Mouse (Mus musculus) G1E (cell line): ENCODE data around the gene Psmc3ip. TPM values are rescaled to one million over a fixed set of nuclear protein-coding genes. Genes with fewer than 3 reads are reported as not detected.
"Not testable (repeated sequence)": the region's sequence is repeated elsewhere in the genome, so short reads cannot be mapped to it uniquely, and the experiment has no call there.

Source experiments
- ATAC-seq: 2 replicates; pipeline ENCODE4 v1.8.0; 2016; ENCODE audit warnings: mild to moderate bottlenecking; ENCODE audit not compliant: insufficient number of reproducible peaks, poor library complexity, low FRiP score, severe bottlenecking; ENCODE audit errors: extremely low read depth
- DNase-seq: peaks from one replicate; pipeline ENCODE4 v3.0.0; 2012; ENCODE audit warnings: low spot score
- H3K27me3 ChIP-seq: 2 replicates; pipeline ENCODE4 v1.6.1; 2012; ENCODE audit warnings: mild to moderate bottlenecking, low read length, inconsistent platforms; ENCODE audit not compliant: insufficient read depth
- H3K36me3 ChIP-seq: replicated peaks from 2 replicates; pipeline ENCODE3; 2012; ENCODE audit warnings: mild to moderate bottlenecking, inconsistent platforms
- H3K4me1 ChIP-seq: 2 replicates; pipeline ENCODE4 v1.6.1; 2012; ENCODE audit warnings: low read depth, low read length, inconsistent platforms, mixed read lengths; ENCODE audit not compliant: insufficient read depth
- H3K4me3 ChIP-seq: 2 replicates; pipeline ENCODE4 v1.5.1; 2012; ENCODE audit warnings: low read depth, mild to moderate bottlenecking, inconsistent platforms, low read length, moderate library complexity, mixed read lengths
- H3K9me3 ChIP-seq: replicated peaks from 2 replicates; pipeline ENCODE4 v1.6.1; 2012; ENCODE audit warnings: inconsistent platforms
- CTCF ChIP-seq: IDR thresholded peaks from 2 replicates; pipeline ENCODE4 v1.5.1; 2012; ENCODE audit warnings: low read depth, low read length, inconsistent platforms, mixed read lengths
- GATA1 ChIP-seq: IDR thresholded peaks from 2 replicates; pipeline ENCODE4 v1.6.1; 2012; ENCODE audit warnings: borderline replicate concordance, low read length, inconsistent platforms, mixed read lengths
- GATA2 ChIP-seq: IDR thresholded peaks from 2 replicates; pipeline ENCODE4 v1.6.1; 2012; ENCODE audit warnings: low read depth, low read length, inconsistent platforms, borderline replicate concordance
- POLR2AphosphoS5 ChIP-seq: IDR thresholded peaks from 2 replicates; pipeline ENCODE4 v1.6.1; 2012; ENCODE audit warnings: low read depth, low read length, inconsistent platforms; ENCODE audit not compliant: insufficient replicate concordance
- TAL1 ChIP-seq: conservative IDR thresholded peaks from 2 replicates; pipeline ENCODE4 v1.6.1; 2012; ENCODE audit warnings: low read depth, low read length, inconsistent platforms, mixed read lengths
- polyA plus RNA-seq: library from polyadenylated mRNA; stranded (reverse); fragments of >175 nt; gene quantifications from 2 replicates; pipeline ENCODE4 v1.2.3, GENCODE M21; 2012
- total RNA-seq, 2 experiments: library from RNA; stranded (forward) in 1 of 2; stranded (reverse) in 1 of 2; fragments of 200-1000 nt in 1 of 2; fragments of >200 nt in 1 of 2; fragmentation: Nextera tagmentation in 1 of 2; gene quantifications; 2 replicates each; pipeline ENCODE4 v1.2.3; 2014 to 2017

The Psmc3ip gene
- total and polyA plus RNA-seq, 3 experiments, result 11.1 to 29.8 (median 20.6) TPM

DNA sequence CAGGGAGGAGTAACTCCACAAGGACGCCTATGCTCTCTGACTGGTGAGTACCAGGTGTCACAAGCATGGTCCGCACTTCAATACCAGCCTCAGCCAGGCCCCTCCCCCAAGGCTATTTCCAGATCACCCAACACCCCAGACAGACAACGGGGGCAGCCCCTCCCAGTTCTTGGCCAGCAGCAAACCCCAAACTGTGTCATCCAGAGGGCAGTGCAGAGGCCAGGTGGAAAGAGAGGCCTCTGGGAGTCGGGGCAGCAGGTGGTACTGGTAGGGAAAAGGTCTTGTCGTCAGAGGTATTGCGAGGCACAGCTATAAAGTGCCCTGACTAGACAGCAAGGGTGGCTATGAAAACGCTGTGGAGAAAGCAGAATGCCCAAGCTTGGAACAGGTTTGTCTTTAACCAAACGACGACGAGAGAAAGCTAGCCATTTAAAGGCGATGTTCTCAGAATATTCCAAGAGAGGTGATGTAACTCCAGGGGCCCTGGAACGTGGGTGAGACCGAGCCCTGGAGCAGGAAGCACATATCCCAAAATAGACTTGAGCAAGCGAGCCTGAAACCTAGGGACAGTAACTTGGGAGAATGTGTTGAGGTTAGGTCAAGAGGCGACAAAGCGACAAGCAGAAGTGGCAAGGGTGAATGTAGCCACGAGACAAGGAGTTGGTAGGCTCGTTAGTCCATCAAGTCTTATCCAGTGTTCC, 35.0 kb upstream of the Psmc3ip start:
- H3K9me3 ChIP-seq, result peaks cover 2% of the 10 kb centered on the region; the same call in 1 of the 2 replicates
- peaks cover 12% of the 10 kb centered on the region for H3K27me3 ChIP-seq
- H3K36me3 ChIP-seq, result peaks cover 22% of the 10 kb centered on the region
- peak overlapping the region; percentile 29; the same call in 1 of the 2 replicates for H3K4me3 ChIP-seq
- ATAC-seq, result no peak
- TF ChIP-seq TAL1 (no peak), GATA2 (no peak), GATA1 (no peak), POLR2AphosphoS5 (no peak), CTCF (no peak)
- no peak for DNase-seq
- H3K4me1 ChIP-seq, result peaks cover 33% of the 10 kb centered on the region

DNA sequence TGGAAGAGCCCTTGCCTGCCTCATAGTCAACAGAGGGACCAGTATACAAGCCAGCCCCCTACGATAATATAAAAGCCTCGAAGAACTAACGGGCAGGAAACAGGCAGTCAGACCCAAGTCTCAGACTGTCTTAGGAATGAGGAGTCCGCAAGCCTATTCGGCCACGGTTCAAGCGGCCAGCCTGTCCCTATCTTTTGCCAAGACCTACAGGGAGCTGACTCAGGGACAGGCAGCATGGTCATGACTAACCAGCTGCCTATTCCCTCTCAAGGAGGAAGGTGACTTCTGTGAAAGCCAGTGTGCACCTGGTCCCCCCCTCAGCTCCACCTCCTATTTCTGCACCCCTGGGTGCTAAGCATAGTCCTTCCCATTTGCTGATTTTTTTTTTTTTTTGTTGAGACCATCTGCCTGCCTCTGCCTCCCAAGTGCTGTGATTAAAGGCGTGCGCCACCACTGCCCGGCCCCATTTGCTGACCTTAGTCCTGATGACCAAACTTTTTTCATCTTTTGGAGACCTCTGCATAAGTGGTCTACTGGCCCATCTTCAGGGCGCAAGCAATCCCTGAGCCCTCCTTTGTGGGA, 33.9 kb upstream of the Psmc3ip start:
- Histone ChIP-seq H3K9me3 (peaks cover 2% of the 10 kb centered on the region; the same call in 1 of the 2 replicates), H3K36me3 (peaks cover 27% of the 10 kb centered on the region), H3K27me3 (peaks cover 10% of the 10 kb centered on the region), H3K4me3 (no peak overlapping the region), H3K4me1 (peaks cover 33% of the 10 kb centered on the region)
- TF ChIP-seq TAL1, result no peak
- TF ChIP-seq CTCF, result no peak
- DNase-seq, result no peak
- no peak for ATAC-seq

DNA sequence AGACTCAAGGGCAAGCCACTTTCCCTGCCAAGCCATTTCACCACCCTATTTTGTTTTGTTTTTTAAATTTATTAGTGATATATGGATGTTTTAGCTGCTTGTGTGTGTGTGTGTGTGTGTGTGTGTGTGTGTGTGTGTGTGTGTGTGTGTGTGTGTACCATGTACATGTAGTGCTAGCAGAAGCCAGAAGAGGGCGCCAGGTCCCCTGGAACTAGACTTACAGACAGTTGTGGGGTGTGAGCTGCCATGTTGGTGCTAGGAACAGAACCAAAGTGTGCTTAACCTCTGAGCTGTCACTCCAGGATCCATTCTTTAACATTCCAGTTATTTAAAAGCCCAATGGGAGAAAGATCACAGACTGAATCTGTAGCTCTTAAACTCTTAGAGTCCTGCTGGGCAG, 31.8 kb upstream of the Psmc3ip start:
- H3K36me3 ChIP-seq, result peaks cover 48% of the 10 kb centered on the region
- peaks cover 8% of the 10 kb centered on the region; the same call in 1 of the 2 replicates for H3K27me3 ChIP-seq
- no peak overlapping the region for H3K4me3 ChIP-seq
- H3K4me1 ChIP-seq, result peaks cover 31% of the 10 kb centered on the region
- peaks cover 2% of the 10 kb centered on the region; the same call in 1 of the 2 replicates for H3K9me3 ChIP-seq
- TF ChIP-seq GATA1 (no peak), POLR2AphosphoS5 (no peak), TAL1 (no peak)
- ATAC-seq (no peak), DNase-seq (no peak)

DNA sequence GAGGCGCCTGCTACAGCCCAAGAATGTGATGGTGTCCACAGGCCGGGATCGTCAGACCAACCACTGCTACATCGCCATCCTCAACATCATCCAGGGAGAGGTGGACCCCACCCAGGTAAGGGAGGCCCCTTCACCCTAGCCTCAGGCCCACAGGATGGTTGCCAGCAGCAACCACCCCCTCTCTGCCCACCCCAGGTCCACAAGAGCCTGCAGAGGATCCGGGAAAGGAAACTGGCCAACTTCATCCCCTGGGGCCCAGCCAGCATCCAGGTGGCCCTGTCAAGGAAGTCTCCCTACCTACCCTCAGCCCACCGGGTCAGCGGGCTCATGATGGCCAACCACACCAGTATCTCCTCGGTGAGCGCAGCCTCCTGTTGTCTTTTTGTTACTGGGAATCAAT, 29.8 kb upstream of the Psmc3ip start:
- peaks cover 56% of the 10 kb centered on the region for H3K36me3 ChIP-seq
- not testable (repeated sequence) for DNase-seq, ATAC-seq

DNA sequence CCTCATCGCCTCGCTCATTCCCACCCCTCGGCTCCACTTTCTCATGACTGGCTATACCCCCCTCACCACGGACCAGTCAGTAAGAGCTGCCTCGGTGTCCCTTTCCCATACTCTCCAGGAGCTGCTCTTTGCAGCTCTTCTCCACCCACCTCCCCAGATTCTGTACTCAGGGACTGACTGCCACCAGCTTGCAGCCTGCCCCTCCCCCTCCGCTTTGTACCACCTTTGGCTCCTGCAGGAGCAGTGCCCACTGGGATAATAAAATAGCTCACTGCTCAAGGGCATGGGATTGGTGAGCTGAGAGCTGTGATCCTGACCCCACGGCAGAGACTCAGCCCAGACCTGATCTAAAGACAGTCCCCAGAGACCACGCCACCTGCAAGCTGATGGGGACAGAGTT, 29.3 kb upstream of the Psmc3ip start:
- H3K27me3 ChIP-seq, ATAC-seq, DNase-seq, H3K4me3 ChIP-seq, H3K9me3 ChIP-seq: not testable (repeated sequence)
- peaks cover 56% of the 10 kb centered on the region for H3K36me3 ChIP-seq
- H3K4me1 ChIP-seq, result peaks cover 33% of the 10 kb centered on the region

More for the DNA sequence above, 29.8 kb upstream of the Psmc3ip start:
- not testable (repeated sequence) for H3K4me3 ChIP-seq, H3K9me3 ChIP-seq, H3K27me3 ChIP-seq
- peaks cover 35% of the 10 kb centered on the region for H3K4me1 ChIP-seq

DNA sequence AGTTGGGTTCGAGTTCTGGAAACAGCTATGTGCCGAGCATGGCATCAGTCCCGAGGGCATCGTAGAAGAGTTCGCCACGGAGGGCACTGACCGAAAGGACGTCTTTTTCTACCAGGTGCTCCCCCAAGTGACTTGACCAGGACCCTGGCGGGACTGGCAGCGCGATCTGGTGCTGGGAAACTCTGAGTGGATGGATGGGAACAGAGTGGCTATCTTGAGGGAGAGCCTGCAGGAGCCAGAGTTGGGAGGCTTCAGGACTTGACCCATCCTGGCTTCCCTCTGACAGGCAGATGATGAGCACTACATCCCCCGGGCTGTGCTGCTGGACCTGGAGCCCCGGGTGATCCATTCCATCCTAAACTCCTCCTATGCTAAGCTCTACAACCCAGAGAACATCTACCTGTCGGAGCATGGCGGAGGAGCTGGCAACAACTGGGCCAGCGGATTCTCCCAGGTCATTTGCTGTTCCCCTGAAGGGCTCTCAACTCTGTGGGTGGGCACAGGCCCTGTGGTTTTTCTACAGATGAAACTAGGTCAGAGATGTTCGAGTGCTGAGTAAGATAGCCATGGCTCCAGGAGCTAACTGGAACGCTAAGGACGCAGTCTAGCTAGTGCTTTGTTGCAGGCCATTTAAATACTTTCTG, 25.4 kb upstream of the Psmc3ip start:
- ATAC-seq, result no peak
- peak overlapping the region; percentile 92 for H3K4me3 ChIP-seq
- peaks cover 6% of the 10 kb centered on the region; the same call in 1 of the 2 replicates for H3K27me3 ChIP-seq
- no peaks in the 10 kb centered on the region for H3K9me3 ChIP-seq
- H3K4me1 ChIP-seq, result peaks cover 49% of the 10 kb centered on the region
- TF ChIP-seq GATA1 (no peak), TAL1 (no peak), GATA2 (no peak), CTCF (no peak), POLR2AphosphoS5 (no peak)
- no peak for DNase-seq
- H3K36me3 ChIP-seq, result peaks cover 57% of the 10 kb centered on the region
